Mouse (Mus musculus) layer of hippocampus, adult 9-11 months (tissue): Measurements from ENCODE around the gene Casc3.

ENCODE experiments used
- DNase-seq: peaks from one replicate; pipeline ENCODE4 v3.0.0; 2022

The Casc3 gene

GRCm38 (mm10) chr11:98773635-98774295 lies 30.9 kb upstream of the Casc3 start:
- DNase-seq: peak; percentile 100

GRCm38 (mm10) chr11:98774582-98775347 lies 29.9 kb upstream of the Casc3 start, which contains the start of gene Nr1d1:
Nr1d1 (minus strand) TSS chr11:98775333.
- no peak for DNase-seq

GRCm38 (mm10) chr11:98775348-98776051 lies 29.2 kb upstream of the Casc3 start:
- peak; percentile 100 for DNase-seq

- DNase-seq: no peak
Observed at GRCm38 (mm10) chr11:98776052-98776764, 28.5 kb upstream of the Casc3 start.

- no peak for DNase-seq
Observed at GRCm38 (mm10) chr11:98776843-98777590, 27.7 kb upstream of the Casc3 start.

GRCm38 (mm10) chr11:98777888-98778287 lies 26.8 kb upstream of the Casc3 start:
- no peak for DNase-seq

- peak; percentile 86 for DNase-seq
Observed at GRCm38 (mm10) chr11:98781851-98782512, 22.7 kb upstream of the Casc3 start.

GRCm38 (mm10) chr11:98782651-98783235 lies 22.0 kb upstream of the Casc3 start:
- no peak for DNase-seq

- peak; percentile 99 for DNase-seq
Observed at GRCm38 (mm10) chr11:98783236-98783696, 21.4 kb upstream of the Casc3 start.

- no peak for DNase-seq
Observed at GRCm38 (mm10) chr11:98784139-98784538, 20.6 kb upstream of the Casc3 start.

- DNase-seq: peak; percentile 8
Observed at GRCm38 (mm10) chr11:98785214-98785613, 19.5 kb upstream of the Casc3 start.

GRCm38 (mm10) chr11:98785772-98786281 lies 18.9 kb upstream of the Casc3 start:
- peak; percentile 91 for DNase-seq

GRCm38 (mm10) chr11:98786359-98787214 lies 18.1 kb upstream of the Casc3 start:
- peak; percentile 95 for DNase-seq

GRCm38 (mm10) chr11:98787229-98787628 lies 17.5 kb upstream of the Casc3 start:
- no peak for DNase-seq

GRCm38 (mm10) chr11:98787691-98788090 lies 17.0 kb upstream of the Casc3 start:
- DNase-seq: no peak

- DNase-seq: no peak
Observed at GRCm38 (mm10) chr11:98788139-98788538, 16.6 kb upstream of the Casc3 start.

GRCm38 (mm10) chr11:98788550-98789218 lies 16.0 kb upstream of the Casc3 start:
- peak; percentile 90 for DNase-seq

GRCm38 (mm10) chr11:98789219-98789807 lies 15.4 kb upstream of the Casc3 start:
- no peak for DNase-seq

GRCm38 (mm10) chr11:98789824-98790223 lies 14.9 kb upstream of the Casc3 start:
- no peak for DNase-seq
